Mouse (Mus musculus) frontal cortex, postnatal 36 days (tissue): ENCODE results near the gene Arhgef19.

Experiments used
- DNase-seq, 2 experiments: peaks; one replicate each; pipeline ENCODE4 v3.0.0; 2022; ENCODE audit warnings: low spot score in 2 of 2

The Arhgef19 gene

DNA sequence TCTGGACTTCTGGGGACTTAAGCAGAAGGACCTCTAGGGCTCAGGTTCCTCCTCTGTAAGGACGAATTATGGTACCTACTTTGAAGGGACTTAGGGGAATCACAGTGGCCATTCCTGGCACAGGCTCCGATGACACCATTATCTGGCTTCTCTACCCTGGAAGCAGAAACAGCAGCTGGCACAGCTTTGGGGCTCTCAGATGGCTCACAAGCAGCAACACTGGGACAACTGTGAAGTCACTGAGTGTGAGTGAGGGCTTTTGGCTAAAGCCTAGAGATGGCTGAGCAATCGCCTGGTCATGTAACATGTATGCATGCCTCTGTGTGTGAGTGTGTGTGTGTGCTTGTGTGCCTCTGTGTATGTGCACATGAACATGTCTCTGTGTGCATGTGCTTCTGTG is 2.4 kb upstream of the Arhgef19 start:
- DNase-seq = no peak

DNA sequence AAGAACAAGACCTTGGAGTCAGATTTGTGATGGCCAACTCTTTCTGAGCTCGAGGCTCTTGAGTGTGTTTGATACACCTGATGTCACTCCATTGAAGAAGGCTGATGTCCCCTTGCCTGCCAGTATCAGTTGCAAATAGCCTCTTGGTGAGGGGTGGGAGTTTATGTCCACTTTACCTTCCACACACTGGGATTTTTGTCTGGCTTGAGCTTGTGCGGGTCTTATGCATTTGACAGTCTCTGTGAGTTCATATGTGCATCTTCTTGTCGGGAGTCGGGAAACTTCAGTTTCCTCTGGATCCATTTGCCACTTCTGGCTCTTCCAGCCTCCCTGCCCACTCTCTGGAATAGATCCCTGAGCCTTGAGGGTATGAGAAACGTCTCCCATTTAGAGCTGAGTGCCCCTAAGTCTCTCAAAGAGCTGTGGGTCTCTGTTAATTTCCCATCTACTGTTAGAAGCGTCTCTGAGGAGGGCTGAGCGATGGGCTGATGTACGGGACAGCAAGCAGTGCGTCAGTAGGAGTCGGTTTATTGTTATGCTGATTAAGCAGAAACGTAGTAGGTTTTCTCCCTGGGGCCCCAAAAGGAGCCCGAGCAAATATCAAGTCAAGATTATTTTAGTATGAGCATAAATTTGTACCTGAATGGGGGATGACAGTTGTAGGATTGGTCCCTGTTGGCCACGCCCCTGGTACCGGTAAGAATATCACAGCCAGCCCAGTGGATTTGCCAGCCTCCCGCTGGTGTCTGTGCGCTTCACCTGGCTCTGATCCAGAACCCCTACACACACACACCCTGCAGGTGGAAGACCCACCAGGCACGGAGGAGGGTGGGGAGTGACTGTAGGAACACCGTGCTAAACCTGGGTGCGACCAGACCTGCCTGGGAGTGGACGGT is 559 bp upstream of the Arhgef19 start:
- DNase-seq = no peak

DNA sequence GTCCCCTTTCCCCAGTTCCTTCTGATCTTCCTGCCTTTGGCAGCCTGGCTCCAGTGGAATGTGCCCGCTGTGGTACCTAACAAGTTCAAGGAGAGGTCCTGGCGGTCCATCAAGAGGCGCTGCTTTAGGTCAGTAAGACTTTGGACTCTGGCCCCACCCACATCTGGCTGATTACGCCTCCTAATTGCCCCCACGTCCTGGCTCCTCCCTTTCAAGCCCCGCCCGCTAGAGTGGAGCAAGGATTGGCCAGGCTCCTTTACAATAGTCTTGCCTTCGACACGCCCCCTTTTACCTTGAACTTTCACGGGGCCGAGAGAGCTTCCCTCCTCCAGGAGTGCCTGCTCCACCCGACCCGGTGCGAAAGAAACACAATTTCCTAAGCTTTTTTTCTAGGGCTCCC is 1.3 kb downstream of the Arhgef19 start:
- no peak for DNase-seq

DNA sequence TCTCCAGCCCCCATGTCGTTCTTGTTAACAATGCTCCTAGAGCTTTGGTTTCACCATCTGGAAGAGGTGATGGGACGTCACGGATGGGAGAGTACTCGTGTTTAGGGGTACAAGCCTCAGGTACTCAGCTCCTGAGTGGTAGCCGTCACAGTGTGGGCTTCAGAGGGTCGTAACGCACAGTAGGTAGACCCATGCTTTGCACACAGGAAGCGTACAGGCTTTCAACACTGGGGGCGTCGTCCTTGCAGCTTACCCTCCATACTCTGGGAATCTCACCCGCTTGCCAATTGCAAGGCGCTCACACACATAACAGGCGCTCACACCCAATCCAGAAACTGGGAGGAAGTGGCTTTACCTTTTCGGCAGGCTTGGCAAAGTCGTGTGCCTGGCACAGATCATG is 2.6 kb downstream of the Arhgef19 start:
- DNase-seq = no peak

DNA sequence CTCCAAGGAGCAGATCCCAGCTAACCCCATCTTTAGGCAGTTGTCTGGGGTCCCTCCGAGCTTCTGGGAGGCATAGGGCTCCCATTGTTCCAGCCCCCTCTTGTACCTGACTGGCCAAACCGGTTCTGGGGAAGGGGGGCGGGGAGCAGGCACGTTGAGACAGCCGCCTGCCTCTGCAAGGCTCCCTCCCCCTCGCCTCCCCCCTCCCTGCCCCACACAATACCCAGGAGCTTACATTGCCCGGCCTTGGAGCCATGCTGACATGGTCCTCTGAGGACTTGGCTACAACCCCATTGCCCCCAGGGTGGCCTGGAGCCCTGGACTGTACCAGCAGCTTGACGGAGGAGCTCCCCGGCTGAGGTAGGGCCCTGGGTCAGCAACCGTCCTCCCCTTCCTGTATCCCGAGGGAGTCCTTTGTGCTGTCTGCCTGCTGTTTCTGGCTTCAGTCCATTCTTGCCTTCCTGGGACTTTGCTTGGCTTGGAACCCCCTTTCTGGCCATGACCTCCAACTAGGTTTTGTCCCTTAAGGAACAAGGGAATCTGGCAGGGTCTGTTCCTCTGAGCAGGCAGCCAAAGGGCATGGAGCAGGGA is 3.4 kb downstream of the Arhgef19 start:
- peak in 1 of 2 experiments; percentile 34 for DNase-seq

DNA sequence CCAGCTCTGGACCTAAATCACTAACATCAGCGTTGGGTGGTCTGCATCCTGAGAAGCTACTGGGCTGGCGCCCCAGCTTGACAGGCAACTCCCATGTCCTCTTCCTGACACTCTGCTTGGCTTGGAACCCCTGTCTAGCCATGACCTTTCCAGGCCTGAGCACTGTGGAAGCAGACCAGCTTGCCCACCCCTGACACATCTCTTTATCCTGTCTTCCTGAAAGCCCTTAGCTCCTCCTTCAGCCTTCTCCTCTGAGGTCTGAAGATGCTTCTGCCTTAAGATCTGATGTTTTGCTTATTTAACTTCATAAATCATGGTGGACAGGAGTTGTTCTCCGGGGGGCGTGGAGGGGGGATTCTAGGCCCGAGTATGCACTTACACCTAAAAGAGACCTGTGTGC is 4.3 kb downstream of the Arhgef19 start:
- no peak for DNase-seq

DNA sequence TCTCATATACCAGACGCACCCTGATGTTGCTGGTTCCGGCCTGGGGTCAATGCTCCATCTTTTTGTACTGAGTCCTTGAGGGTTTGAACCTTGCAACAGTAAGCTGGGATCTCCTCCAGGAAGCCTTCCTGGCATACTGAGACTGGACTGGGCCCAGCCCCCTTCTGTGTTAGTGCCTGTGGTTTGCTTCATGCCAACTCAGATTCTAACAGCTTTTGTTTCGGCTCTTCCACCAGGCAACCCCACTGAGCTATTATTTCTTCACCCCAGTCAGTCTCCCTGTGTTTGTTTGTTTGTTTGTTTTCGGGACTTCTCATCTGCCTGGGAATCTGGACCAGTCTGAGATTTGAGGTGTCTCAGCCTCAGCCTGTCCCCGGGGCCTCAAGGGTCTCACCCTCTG is 5.1 kb downstream of the Arhgef19 start:
- no peak for DNase-seq

DNA sequence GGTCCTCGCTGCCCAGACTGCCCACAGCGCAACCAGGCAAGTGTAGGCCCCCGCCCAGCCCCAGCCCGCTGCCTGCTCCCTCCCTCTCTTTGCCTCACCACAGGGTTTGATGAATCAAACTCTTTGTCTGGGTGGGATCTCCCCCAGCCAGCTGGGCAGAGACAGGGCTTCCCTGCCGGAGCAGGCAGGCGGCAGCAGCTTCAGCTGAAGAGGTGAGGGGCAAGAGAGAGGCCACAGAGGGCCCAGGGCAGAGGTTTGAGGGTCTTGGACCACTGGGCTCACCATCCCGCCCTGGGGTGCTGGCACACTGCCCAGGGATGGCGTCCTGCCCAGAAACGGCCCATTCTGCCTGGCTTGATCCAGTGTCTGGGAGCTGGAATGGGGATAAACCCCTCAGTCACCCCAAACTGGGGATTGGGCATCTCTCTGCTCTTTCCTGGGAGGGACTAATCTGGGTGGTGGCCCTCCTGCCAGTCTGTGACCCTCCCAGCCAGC is 5.7 kb downstream of the Arhgef19 start:
- DNase-seq = peak; percentile 59 to 74

DNA sequence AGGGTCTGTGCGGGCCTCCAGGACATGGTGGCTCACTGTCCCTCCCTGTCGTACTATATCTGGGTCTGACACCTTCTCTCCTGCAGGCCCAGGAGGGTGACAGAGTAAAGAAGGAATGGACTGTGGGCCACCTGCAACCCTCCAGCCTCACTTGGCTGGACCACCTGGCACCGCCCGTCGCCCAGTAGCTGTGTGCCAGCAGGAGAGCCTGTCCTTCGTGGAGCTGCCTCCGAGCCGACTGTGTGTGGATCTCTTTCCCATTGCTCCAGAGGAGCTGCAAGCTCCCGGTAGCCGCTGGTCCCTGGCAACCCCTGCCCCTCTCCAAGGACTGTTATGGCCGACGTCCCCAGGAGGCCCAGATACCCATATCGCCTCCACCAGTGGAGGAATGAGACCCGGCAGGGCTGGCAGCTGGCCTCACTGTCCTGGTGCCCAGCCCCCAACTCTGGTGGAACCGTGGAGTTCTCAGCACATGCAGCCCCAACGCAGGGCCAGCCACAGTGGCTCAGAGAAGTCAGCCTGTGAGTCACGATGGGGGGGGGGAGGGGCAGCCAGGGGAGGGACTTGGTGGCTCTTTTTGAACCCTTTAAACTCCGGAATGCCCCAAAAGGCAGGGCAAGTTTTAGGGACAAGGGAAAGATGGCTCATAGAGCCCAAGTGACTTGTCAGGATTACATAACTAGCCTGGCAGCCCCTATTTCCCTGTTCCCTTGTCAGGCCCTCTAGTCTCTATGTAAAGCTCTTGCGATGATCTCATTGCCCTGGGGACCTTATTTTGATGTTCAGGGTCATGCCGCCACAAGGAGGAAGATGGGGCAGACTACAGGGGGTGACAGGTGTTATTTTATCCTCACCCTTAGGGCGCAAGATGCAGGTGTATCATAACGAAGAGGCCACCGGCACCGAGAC is 7.0 kb downstream of the Arhgef19 start:
- no peak for DNase-seq

DNA sequence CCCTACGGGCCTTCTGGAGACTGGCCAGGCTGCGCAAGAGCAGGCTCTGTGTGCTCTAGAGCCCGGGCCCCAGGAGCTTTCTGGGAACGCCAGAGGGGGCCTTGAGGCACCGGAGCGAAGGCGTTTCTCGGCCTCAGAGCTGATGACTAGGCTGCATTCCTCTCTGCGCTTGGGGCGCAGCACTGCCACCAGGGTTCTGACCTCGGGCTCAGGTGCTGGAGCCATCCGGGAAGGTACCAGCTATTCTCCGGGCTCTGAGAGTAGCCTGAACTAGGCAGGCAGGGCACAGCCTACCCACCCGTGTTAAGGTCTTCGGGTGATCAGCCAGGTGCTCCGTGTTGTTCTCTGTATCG is 7.7 kb downstream of the Arhgef19 start:
- no peak for DNase-seq

DNA sequence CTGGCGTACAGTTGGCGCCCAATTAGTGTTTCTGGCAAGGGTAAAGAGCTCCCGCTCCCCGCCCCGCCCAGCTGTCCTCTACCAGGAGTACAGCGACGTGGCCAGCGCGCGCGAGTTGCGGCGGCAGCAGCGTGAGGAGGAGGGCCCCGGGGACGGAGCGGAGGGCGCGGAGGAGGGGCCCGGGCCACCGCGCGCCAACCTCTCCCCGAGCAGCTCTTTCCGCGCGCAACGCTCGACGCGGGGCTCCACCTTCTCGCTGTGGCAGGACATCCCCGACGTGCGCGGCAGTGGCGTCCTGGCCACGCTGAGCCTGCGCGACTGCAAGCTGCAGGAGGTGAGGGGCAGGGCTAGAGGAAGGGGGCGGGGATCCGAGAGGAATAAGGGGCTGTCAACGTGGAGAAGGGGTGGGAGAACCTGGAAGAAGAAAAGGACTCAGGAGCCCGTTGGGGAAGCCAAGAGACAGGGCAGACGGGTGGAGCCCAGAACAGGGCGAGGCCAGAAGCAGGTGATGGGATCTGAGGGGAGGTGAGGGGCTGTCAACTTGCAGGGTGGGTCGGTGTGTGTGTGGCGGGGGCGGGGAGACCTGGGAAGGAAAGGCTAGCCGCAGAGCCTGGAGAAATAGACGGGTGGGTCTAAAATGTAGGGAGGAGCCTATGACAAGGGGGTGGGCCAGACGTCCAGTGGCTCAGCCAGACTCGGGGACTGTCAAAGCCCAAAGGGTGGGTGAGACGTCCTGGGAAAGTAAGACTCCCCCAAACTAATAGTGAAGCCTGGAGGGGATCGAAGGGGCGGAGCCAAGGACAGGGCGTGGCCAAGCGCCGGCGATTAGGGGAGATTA is 8.7 kb downstream of the Arhgef19 start:
- DNase-seq = no peak

DNA sequence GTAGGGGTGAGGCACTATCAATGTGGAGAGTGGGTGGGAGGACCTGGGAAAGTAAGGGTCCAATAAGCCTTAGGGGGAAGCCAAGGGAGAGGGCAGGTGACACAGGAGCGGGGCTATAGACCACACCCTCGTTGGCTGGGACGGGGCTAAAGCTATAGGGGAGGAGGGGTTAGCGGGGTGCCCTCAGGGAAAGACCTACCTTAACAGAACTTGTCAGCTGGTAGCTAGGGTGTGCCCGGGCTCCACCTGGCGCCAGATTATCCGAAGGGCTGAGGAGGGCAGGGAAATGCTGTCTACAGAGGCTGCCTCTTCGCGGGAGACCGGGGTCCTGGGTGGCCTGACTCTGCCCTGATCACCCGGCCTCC is 9.3 kb downstream of the Arhgef19 start:
- DNase-seq = no peak

DNA sequence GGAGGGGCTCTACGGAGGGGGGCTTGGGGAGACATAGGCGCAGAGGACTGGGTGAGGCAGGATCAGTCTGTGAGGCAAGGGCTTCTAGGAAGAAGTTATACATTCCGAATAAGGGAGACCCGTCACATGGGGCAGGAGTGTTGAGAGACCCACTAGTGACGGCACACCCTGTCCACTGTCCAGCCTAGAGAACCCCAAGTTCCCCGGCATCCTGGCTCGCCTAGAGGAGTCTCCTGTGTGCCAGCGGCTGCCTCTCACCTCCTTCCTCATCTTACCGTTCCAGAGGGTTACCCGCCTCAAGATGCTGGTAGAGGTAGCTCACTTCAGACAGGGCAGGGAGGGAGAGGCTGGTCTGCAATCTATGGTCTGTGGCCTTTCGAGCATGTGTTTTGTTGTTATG is 10.1 kb downstream of the Arhgef19 start:
- no peak for DNase-seq

DNA sequence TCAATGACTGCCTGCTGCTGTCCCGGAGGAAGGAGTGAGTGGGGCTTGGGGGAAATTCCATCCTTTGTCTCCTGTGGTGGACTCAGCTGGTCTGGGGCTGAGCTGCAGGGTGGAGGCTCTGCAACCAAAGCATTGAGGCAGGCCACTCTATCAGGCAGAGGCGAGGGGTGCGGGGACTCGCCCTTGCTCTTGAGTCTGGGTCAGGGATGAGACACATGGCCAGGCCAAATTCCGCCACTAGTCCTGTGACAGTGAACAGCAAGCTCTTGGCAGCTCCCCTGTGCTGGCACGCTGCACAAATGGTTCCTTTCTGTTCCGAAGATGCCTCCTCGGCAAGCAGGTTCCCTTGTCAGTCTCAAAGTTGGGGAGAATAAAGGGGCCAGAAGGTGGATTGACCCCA is 11.8 kb downstream of the Arhgef19 start:
- DNase-seq = no peak

DNA sequence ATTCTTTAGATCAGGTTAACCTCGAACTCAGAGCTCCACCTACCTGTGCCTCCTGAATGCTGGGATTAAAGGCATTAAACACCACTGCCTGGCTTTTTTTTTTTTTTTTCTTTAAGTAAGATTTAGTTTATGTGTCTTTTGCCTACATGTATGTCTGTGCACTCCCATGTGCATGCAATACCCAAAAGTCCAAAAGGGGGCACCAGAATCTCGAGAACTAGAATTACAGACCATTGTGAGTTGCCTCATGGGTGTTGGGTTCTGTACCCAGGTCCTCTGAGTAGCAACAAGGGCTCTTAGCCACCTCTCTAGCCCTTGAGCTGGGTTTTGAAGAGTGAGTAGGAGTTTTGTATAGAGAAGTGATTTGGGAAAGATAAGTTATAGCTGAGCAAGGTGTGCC is 13.3 kb downstream of the Arhgef19 start:
- no peak for DNase-seq

DNA sequence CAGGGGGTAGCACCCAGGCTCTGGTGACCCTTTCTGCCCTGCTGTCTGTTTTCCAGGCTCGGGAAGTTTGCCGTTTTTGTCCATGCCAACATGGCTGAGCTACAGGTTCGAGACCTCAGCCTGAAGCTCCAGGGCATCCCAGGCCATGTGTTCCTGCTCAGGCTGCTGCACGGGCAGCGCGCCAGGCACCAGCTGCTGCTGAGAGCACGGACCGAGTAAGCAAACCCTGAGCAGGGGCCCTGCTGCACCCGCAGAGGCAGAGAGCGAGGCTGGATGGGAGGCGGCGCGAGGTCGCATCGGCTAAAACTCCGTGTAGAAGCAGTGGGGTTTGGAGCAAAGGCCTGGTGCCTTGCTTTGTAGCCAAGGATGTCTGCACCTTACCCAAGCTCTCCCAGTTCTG is 14.9 kb downstream of the Arhgef19 start:
- no peak for DNase-seq

DNA sequence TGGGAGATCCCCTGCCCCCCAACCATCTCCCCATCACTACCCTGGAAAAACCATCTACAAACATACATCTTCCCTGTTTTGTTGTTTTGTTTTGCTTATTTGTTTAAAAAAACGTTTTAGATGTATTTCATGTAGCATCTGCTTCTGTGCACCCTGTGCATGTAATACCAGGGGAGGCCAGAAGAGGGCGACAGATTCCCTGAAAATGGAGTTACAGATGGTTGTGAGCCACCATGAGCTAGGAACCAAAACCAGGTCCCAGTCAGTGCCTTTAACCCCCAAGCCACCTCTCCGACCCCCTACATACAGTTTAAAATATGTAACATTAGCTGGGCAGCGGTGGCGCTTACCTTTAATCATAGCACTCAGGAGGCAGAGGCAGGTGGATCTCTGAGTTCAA is 18.1 kb downstream of the Arhgef19 start:
- no peak for DNase-seq

DNA sequence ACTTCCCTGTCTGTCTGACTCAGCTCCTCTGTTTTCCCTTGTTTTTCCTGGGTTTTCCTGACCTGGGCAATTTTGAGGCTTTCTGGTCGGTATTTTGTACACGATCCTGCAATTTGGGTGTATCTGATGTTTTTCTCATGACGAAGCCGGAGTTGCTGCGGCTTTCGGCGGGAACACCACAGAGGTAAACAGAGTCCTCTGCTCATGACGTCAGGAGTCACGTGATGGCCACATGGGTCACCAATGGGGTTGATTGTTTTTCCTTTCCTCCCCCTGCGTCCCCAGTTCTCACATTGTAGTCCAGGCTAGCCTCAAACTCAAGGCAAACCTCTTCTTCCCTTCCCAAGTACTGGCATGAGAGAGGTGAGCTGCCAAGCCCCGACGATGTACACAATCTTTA is 20.1 kb downstream of the Arhgef19 start:
- no peak for DNase-seq

DNA sequence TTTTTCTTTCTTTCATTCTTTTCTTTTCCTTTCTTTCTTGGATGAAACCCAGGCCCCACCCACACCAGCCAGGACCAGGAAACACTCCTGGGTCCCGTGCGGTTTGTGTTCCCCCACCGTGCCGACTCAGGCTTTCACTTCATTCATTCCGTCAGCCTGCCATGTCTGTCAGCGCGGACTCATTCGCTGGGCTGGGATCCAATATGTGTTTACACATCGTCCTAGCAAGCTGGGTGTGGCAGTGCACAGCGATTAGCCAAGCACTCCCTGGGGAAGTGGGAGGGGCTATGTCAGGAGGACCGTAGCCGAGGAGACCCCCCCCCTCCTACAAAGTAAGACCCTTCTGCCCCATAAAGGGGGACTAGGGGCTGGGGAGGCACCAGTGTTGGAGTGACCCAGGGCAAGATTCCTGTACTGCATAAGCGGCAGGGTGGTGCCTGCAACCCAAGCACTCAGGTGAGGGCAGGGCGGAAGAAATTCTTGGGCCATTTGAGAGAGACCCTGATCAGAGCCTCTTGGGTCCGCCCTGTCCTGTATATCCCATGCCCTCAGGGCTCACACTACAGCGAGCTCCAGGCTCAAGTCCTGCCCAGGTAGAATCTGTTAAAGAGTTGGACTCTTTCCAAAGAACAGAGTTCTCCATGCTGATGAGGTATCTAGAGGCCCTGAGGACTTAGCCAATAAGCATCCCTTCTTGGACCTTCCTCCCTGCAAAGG is 20.9 kb downstream of the Arhgef19 start:
- DNase-seq = no peak

DNA sequence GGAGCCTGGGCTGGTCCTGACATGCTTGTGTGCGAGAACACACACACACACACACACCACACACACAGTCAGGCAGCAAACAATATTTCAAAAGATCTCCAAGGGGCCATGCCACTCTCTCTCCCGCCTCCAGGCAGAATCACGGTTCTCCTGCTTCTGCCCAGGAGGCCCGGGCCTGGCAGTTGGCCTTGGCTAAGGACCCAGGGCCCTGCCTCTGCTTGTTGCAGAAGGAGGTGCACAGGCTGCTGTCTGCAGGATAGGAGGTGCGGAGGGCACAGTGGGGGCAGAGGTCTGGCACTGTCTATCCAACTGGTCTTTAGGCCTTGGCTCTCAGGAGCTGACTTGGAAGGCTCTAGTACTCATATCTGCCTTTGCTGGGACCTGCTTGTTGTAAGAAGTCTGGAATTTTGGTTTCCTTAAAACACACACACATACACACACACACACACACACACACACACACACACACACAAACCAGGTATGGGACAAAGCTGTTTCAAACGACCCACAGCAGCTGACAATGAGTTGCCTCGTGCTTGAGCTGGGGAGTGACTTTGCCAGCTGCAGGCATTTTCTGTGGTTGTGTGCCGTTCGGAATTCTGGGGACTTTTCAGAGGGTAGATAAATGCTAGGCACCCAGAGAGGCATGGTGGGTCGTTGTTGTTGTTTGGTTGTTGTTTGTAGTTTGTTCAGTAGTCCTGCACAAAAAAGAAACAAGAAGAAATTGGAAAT is 23.8 kb downstream of the Arhgef19 start:
- no peak for DNase-seq
